Mouse (Mus musculus): ENCODE data around the gene Sfrp5. TPM values are rescaled to one million over a fixed set of nuclear protein-coding genes. Genes with fewer than 3 reads are reported as not detected.

Sfrp5 gene
- total RNA-seq, 2 experiments from 2014 or later: 0.49 to 2.1 TPM

DNA sequence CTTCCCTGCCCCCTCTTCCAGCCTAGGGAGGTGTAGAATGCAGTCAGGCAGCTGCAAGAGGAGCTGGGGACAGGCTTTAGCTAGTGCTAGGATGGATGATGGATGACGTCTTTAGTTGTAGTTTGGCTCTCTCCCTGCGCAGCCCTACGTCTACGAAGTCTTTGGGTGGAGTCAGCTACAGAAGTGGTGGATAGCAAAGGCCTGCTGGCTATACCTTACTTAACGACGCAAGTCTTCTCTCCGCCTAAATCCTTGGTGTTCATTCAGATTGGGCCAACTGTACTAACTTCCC lies 53.5 kb downstream of the Sfrp5 start:
- no peak for DNase-seq (ENCODE audit: low spot score in 2 of 2)

Other genes starting within 250 kb of the Sfrp5 start
- gene Mms19, start 221.1 kb downstream of the Sfrp5 start, total RNA-seq (2021): 10 to 100 TPM; 30.9 to 32.3 TPM
- gene Ubtd1, start 220.5 kb downstream of the Sfrp5 start, total RNA-seq (2021): 10 to 100 TPM; 12.0 to 12.2 TPM
- under 1 TPM; 0.30 to 0.44 TPM for gene Ankrd2, start 166.3 kb downstream of the Sfrp5 start, total RNA-seq (2021)
- 1 to 10 TPM; 4.9 to 5.0 TPM for gene Hoga1, start 156.6 kb downstream of the Sfrp5 start, total RNA-seq (2021)
- gene 4933411K16Rik, start 150.0 kb downstream of the Sfrp5 start, total RNA-seq (2021): under 1 TPM; 0.53 to 0.73 TPM
- gene Morn4, start 115.9 kb downstream of the Sfrp5 start, total RNA-seq (2021): 10 to 100 TPM; 66.2 to 67.8 TPM
- 10 to 100 TPM; 68.9 to 69.7 TPM for gene Pi4k2a, start 111.8 kb downstream of the Sfrp5 start, total RNA-seq (2021)
- gene Avpi1, start 73.2 kb downstream of the Sfrp5 start, total RNA-seq (2021): 10 to 100 TPM; 32.0 to 33.3 TPM
- gene Marveld1, start 54.9 kb downstream of the Sfrp5 start, total RNA-seq (2021): 1 to 10 TPM; 8.3 to 8.6 TPM
- gene Zfyve27, start 38.3 kb downstream of the Sfrp5 start, total RNA-seq (2021): 10 to 100 TPM; 78.2 to 85.1 TPM
- gene Golga7b, start 45.3 kb upstream of the Sfrp5 start, total RNA-seq (2021): 100 to 1,000 TPM; 112 to 119 TPM
- 10 to 100 TPM; 61.1 to 68.7 TPM for gene Crtac1, start 229.5 kb upstream of the Sfrp5 start, total RNA-seq (2021)